Mouse (Mus musculus): Measurements from ENCODE around the gene Ppm1m.

The Ppm1m gene

GRCm38 (mm10) chr9:106156419-106156818, 43.1 kb downstream of the Ppm1m start:
- peak; percentile 68 to 79 for DNase-seq

- DNase-seq, result peak; percentile 59 to 74
Measured at GRCm38 (mm10) chr9:106154106-106154505, 45.4 kb downstream of the Ppm1m start.

DNA sequence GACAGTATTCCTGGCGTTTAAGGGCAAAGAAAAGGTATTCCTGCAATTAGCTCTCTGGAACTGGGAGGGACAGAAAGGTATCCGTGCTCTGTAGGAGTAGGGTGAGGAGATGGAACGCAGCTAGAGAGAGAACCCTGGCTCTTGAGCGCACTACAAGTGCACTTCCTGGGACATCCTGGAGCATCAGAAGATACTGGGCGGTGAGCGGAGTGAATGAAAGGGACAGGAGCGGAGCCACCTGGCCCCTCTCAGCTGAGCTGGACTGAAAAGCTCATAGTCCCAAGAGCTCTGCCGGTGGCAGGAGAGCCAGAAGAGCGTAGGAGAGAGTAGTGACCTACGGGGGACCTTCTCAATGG, 50.2 kb downstream of the Ppm1m start:
- no peak for DNase-seq

DNA sequence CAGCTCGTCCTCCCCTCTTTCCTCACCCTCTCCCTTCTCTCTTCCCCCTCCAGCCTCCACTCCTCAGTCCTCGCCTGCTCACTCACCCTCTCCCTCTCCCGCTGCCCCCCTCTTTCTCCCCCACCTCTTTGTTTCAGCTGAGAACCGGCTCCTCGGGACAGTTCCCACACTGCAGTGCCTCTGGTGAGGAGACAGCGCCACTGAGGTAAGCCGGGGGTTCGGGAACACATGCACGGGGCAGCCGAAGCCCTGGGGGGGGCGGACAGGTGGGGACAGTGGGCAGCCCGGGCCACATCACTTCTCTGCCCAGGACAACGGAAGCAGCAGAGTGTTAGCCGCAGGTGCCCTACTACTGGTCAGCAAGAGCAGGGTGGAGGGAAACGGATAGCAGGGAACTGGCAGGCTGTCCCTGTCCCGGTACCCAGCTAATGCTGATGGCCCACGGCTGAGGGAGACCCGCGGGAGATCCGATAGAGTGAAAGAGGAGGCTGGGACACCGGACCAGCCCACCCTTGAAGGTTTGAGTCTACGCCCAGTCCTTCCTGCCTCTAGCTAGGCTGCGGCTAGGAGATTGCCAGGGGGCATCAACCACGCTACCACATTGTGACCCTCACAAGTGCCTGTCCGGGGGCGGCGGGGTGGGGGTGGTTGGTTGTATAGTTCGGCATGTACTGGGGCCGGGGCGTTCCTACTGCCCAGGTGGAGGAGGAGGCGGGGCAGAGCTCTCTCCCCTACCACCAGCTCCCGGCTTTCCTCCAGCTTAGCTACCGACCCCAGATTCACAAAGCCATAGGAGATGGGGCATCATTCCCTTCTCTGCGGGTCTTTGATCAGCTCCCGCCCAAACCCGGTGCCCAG, 50.8 kb downstream of the Ppm1m start:
- DNase-seq, result no peak

DNA sequence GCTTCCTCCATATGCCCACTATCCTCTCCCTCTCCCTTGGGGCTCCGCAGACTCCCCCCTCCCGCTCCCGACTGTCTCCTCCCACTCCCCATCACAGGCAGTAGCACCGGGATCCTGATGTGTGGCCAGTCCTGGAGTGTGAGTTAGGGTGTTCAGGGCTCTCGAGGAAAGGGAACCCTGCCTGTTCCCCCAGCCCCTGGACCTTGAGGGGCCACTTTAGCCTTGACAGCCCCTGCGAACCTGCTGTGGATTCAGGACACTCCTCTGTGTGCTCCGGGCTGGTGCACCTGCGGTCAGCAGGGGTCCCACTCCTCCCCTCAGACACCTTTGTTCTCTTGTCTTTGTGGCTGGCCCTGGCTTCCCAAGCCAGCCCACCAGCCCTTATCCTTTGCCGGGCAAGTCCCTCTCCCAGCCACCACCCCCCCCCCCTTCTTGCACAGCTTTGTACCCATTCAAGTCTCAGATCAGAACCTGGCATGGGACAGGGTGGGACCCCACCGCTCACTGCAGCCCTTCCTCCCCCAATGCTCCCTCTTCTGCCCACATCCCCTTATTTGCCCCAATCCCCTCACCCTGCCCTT, 51.6 kb downstream of the Ppm1m start:
- DNase-seq, result no peak

DNA sequence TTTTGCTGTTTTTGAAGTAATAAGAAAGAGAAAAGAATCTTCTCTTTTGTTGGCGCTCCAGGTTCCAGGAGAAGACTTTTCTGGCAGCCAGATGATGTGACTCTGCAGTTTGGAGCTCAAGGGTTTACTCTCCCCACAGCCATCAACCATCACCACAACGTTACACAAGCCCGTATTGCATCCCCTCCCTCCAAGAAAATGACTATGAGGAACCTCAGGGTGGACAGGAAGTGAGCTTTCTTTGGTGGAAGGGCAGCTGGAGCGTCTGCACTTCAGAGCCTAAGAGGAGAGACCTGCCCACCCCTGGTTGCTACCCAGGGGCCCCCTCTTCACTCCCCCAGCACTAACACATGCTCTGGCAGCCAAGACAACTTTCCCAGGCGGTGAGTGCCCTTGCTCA, 52.3 kb downstream of the Ppm1m start:
- DNase-seq, result no peak

DNA sequence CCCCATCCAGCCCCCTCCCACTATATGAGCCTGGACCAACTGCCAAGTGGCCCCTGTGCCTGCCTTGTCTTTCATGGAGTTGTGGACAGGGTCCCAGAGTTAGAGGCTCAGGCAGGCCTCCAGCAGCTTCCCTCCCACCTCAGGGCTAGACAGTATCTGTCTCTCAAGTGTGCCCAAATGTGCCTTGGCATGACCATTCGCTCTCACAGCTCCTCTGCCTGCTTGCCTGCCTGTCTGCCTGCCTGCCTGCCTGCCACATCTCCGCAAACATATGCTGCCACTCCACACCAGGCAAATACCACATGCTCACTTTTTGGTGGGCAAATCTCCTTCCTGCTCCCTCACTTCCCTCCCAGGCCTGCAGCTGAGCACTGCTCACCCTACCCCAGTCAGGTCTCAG, 54.0 kb downstream of the Ppm1m start:
- DNase-seq, result no peak

All from kidney, postnatal 36 days (tissue).